Mouse (Mus musculus) forebrain, embryonic 14.5 days (tissue): ENCODE results near the gene Plekhs1. TPM values are rescaled to one million over a fixed set of nuclear protein-coding genes. Genes with fewer than 3 reads are reported as not detected.
A peak's percentile ranks its signal among the peaks of the same experiment; 100 is the strongest.
"Not testable (repeated sequence)": the region's sequence is repeated elsewhere in the genome, so short reads cannot be mapped to it uniquely, and the experiment has no call there.

Experiments
- ATAC-seq: fragments of 200-750 bp; cut with Nextera tagmentation; 2 replicates; pipeline ENCODE4 v1.8.0; 2017; ENCODE audit warnings: mild to moderate bottlenecking, moderate library complexity
- DNase-seq: peaks from one replicate; pipeline ENCODE4 v3.0.0-alpha.2; 2015; ENCODE audit warnings: low spot score
- H3K27ac ChIP-seq: fragments of 300-500 bp; sonication (generic); 2 replicates; pipeline ENCODE4 v1.5.1; 2014; ENCODE audit warnings: low read depth, mild to moderate bottlenecking, control low read depth, low read length, moderate library complexity
- H3K27me3 ChIP-seq: fragments of 300-500 bp; sonication (generic); replicated peaks from 2 replicates; pipeline ENCODE4 v1.6.1; 2014; ENCODE audit warnings: low read length, control low read depth, mixed read lengths; ENCODE audit not compliant: control insufficient read depth, insufficient read depth
- H3K36me3 ChIP-seq: fragments of 300-500 bp; sonication (generic); 2 replicates; pipeline ENCODE4 v1.6.1; 2014; ENCODE audit warnings: low read length, control low read depth; ENCODE audit not compliant: control insufficient read depth, insufficient read depth
- H3K4me1 ChIP-seq: fragments of 300-500 bp; sonication (generic); 2 replicates; pipeline ENCODE4 v1.6.1; 2014; ENCODE audit warnings: antibody characterized with exemption, low read length, control low read depth; ENCODE audit not compliant: control insufficient read depth, insufficient read depth
- H3K4me2 ChIP-seq: fragments of 300-500 bp; sonication (generic); 2 replicates; pipeline ENCODE4 v1.6.1; 2014; ENCODE audit warnings: mild to moderate bottlenecking, control low read depth, low read length
- H3K4me3 ChIP-seq: fragments of 300-500 bp; sonication (generic); 2 replicates; pipeline ENCODE4 v1.5.1; 2014; ENCODE audit warnings: low read depth, low read length, control low read depth
- H3K9ac ChIP-seq: fragments of 300-500 bp; sonication (generic); 2 replicates; pipeline ENCODE4 v1.6.1; 2014; ENCODE audit warnings: mild to moderate bottlenecking, low read length, control low read depth, moderate library complexity
- H3K9me3 ChIP-seq: fragments of 300-500 bp; sonication (generic); replicated peaks from 2 replicates; pipeline ENCODE4 v1.6.1; 2016; ENCODE audit warnings: low read length, control low read depth, mixed read lengths; ENCODE audit not compliant: control insufficient read depth
- WGBS: fragments of 180-500 bp; shearing (Covaris S2); extraction: QIAGEN DNeasy Blood & Tissue Kit; methylation state at CpG from one replicate; pipeline ENCODE4 v1.1.7; 2014; 5-methylcytosine and 5-hydroxymethylcytosine counted together
- polyA plus RNA-seq: library from polyadenylated mRNA; unstranded; fragments of >200 nt; fragmentation: Nextera tagmentation; extraction: Ambion mirVana; gene quantifications from 2 replicates; pipeline ENCODE4 v1.2.1, GENCODE M21; 2014

Gene Plekhs1
- polyA plus RNA-seq, 1 experiment from 2014 or later = 0.28 TPM

DNA sequence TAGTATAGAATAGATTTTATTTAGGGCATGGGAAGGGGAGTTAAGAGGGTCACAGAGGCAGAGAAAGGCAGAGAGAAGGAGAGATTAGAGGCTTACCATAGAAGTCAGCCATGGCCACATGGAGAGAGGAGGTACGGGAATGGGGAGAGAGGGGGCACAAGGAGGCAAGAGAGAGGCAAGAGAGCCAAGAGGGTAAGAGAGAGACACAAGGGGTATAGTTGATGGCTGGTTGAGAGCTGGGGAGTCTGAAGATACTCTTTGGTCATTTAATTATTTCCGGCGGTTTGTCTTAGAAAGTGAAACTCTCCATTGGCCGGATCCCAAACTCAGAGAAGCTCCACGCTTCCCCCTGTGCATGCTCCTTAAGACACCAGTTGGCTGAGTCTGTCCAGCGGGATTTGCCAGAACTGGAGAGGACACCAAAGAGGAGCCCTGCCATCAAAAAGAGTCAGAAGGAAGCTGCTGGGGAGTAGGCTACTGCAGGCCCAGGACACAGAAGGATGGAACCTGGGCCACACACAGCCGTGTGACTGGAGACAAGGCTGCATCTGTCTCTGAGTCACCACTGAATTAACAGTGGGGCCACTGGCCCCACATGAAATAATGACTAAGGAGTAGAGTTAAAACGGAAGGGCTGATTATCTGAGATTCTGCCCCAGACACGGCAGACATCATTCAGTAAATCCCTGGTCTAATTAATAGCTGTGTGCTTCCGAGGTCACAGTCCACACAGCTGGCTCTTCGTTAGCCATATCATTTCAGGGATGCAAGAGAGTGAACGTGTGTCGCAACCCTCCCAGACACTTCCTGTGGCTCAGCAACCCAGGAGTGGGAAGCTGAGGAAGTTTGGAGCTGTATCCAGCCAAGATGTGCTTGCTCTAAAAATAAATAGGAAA lies 24.2 kb downstream of the Plekhs1 start:
- WGBS = 31% methylated on average over 13 of the region's 13 CpGs
- Histone ChIP-seq H3K9me3 (no peaks in the 10 kb centered on the region), H3K4me3 (no peak overlapping the region), H3K4me2 (no peak overlapping the region), H3K4me1 (peaks cover 22% of the 10 kb centered on the region), H3K27ac (no peak overlapping the region), H3K27me3 (no peaks in the 10 kb centered on the region), H3K9ac (no peak overlapping the region), H3K36me3 (no peaks in the 10 kb centered on the region)
- ATAC-seq (0 out of 2 replicates have a peak, but pooled peaks have one; percentile 44), DNase-seq (peak; percentile 36)

DNA sequence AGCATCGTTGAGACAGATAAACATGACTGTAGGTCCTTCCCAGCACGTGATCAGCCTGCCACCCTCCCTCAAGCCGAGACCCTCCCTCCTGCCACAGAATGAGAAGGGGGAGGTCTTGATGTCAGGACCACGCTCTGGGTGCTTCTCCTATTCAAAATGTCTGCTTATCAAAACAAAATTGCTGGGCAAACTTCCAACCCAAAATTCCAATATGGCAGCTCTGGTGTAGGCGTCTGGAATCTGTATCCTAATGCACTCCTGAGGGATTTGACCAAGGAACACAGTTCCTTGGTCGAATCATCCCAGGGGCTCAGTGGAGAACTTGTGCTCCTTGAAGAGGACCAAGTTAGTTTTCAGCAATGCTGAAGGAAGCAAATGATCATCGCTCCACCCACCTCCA lies 25.5 kb downstream of the Plekhs1 start:
- Histone ChIP-seq H3K4me1 (peaks cover 22% of the 10 kb centered on the region), H3K9ac (no peak overlapping the region), H3K36me3 (no peaks in the 10 kb centered on the region), H3K4me2 (no peak overlapping the region), H3K27me3 (no peaks in the 10 kb centered on the region), H3K9me3 (no peaks in the 10 kb centered on the region), H3K27ac (no peak overlapping the region), H3K4me3 (no peak overlapping the region)
- WGBS = 88% methylated on average over 7 of the region's 7 CpGs
- no peak for ATAC-seq
- no peak for DNase-seq

DNA sequence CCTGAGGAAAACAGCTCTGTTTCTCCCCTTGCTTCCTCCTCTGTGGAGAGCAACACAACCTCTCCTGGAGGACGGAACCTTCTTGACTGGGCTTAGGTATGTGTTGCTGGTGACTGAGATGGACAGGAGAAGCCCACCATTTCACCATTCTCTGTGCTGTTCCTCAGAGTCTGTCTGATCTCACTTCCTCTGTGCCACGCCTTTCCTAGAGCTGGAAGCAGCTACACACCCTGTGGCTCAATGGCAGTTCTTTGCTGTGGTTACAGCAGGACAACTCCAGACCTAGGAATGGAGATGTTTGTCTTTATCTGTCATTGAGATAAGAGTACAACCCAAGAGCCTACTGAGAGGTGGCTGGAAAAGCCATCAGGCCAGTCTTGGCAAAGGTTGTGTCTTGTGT lies 25.9 kb downstream of the Plekhs1 start:
- no peak overlapping the region for H3K4me3 ChIP-seq
- 95% methylated on average over 2 of the region's 2 CpGs for WGBS
- no peaks in the 10 kb centered on the region for H3K27me3 ChIP-seq
- peaks cover 22% of the 10 kb centered on the region for H3K4me1 ChIP-seq
- no peak overlapping the region for H3K27ac ChIP-seq
- ATAC-seq = no peak
- no peak overlapping the region for H3K9ac ChIP-seq
- no peak for DNase-seq
- H3K9me3 ChIP-seq = no peaks in the 10 kb centered on the region
- H3K4me2 ChIP-seq = no peak overlapping the region
- no peaks in the 10 kb centered on the region for H3K36me3 ChIP-seq

DNA sequence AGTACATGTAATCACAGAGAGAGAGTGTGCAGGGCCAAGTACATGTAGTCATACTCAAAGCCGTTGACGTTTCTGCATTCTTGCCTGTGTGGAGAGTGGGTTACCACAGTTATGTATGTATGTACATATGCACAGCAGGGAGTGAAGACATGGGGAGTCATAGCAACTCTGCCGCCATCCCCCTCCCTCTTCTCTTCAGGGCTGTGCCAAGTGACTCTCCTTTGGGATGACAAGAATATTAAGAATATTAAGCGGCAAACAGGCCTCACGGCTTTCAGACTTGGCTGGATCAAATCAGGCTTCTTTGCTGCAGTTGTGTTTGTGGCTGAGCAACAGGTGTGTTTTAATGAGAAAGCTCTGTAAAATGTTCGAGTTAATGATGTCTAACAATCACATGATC lies 28.2 kb downstream of the Plekhs1 start:
- peaks cover 18% of the 10 kb centered on the region for H3K4me1 ChIP-seq
- 88% methylated on average over 6 of the region's 6 CpGs for WGBS
- H3K4me2 ChIP-seq = no peak overlapping the region
- ATAC-seq (no peak), DNase-seq (no peak)
- H3K9me3 ChIP-seq = no peaks in the 10 kb centered on the region
- H3K4me3 ChIP-seq = no peak overlapping the region
- H3K36me3 ChIP-seq = no peaks in the 10 kb centered on the region
- H3K27ac ChIP-seq = no peak overlapping the region
- H3K9ac ChIP-seq = no peak overlapping the region
- H3K27me3 ChIP-seq = no peaks in the 10 kb centered on the region

DNA sequence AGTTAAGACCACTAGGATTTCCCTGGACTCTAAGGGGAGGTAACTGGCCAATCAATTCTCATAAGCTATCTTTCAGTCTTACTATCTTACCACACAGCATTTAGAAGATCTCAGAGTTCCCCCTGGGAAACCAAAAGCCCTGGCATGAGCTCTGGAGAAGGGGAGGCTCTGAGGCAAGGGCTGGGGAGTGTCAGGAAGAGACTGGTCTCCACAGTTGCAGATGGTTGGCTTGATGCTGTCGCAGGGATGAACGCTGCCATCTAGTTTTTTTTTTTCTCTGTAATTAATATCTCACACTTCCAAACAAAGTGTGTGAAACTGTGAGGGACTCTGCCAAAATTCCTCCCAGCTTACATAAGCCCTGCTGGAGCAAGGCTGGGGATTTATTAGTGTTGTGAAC lies 32.7 kb downstream of the Plekhs1 start:
- not testable (repeated sequence) for H3K4me2 ChIP-seq, H3K4me1 ChIP-seq, H3K36me3 ChIP-seq, H3K9ac ChIP-seq, H3K27me3 ChIP-seq, H3K27ac ChIP-seq, H3K4me3 ChIP-seq, H3K9me3 ChIP-seq, ATAC-seq, DNase-seq
- WGBS = no CpG with 5 or more reads among the region's 2 CpGs

DNA sequence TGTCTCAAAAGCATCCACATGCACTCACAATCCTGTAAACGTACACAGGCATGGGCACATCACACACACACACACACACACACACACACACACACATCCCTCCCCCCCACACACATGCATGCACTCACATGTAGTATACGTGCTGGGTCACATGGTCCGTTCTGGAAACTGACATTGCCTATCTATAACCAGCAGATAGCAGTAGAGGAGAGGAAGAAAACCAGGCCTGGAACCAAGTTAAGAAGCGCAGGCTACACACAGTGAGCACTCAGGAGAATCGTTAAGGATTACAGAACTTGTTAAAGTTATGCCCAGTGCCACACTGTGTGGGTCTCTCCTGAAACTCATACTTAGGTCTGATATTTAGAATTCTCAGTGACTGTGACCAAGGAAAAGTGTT lies 41.6 kb downstream of the Plekhs1 start:
- H3K4me1 ChIP-seq, H3K9ac ChIP-seq, H3K36me3 ChIP-seq, H3K4me2 ChIP-seq, H3K27me3 ChIP-seq, DNase-seq, H3K4me3 ChIP-seq, H3K27ac ChIP-seq, H3K9me3 ChIP-seq, ATAC-seq: not testable (repeated sequence)
- no CpG with 5 or more reads among the region's 5 CpGs for WGBS

DNA sequence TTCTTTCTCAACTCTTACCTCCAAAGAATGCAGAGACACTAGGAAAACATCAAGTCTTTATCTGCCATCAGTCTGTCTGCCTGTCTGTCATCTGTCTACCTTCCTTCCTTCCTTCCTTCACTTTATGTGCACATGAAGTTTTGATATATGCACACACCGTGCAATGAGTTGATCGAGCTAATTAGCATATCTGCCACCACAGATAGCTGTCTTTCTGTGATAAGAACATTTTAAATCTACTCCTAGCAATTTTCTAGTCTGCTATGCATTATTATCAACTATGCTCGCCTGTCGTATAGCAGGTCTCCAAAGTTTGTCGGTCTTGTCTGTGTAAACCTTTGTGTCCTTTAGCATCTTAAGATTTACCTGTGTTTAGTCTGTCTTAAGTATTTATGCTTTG lies 42.1 kb downstream of the Plekhs1 start:
- H3K4me3 ChIP-seq, H3K27ac ChIP-seq, DNase-seq, H3K4me2 ChIP-seq, H3K36me3 ChIP-seq, H3K9ac ChIP-seq, H3K27me3 ChIP-seq, H3K9me3 ChIP-seq, ATAC-seq, H3K4me1 ChIP-seq: not testable (repeated sequence)
- WGBS = no CpG with 5 or more reads among the region's 5 CpGs

DNA sequence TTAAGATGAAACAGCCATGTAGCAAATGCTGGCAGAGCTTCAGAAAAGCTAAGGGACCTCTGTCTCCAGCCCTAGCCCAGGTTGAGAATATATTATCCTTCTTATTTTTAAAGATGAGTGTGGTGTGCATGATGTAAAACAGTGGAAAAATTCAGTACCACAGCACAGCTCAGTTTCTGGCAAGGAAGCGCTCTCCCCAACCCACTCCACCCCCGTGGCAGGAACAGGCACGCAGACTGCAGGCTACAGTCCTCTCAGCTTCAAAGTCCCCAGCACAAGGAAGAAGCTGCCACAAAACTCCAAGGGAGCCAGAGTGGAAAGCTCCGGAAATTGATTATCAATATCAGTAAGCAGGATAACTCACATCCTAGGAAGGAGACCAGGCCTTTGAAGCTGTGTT lies 49.8 kb downstream of the Plekhs1 start:
- H3K4me3 ChIP-seq, H3K27me3 ChIP-seq, DNase-seq, H3K27ac ChIP-seq, H3K9ac ChIP-seq, H3K4me1 ChIP-seq, H3K4me2 ChIP-seq, ATAC-seq, H3K36me3 ChIP-seq, H3K9me3 ChIP-seq: not testable (repeated sequence)
- no CpG with 5 or more reads among the region's 4 CpGs for WGBS

DNA sequence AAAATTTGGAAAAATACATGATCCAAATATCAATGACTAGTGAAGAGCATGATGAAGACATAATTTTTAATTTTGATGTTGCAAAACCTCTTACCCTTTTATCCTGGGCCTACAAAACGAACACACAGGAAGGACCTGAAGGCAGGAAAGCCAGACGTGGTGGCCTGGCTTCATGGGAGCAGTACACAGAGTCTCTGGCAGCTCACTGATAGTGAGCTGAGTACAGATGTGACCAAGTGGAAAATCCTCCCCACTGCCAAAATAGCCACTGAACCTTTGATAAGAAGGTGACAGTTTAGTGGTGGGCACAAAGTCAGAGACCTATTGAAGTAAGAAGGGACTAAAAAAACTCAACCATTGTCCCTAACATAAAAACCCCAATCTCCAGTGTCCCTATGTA lies 52.1 kb downstream of the Plekhs1 start:
- H3K27me3 ChIP-seq, H3K9me3 ChIP-seq, H3K36me3 ChIP-seq, DNase-seq, H3K27ac ChIP-seq, H3K4me2 ChIP-seq, H3K4me3 ChIP-seq, ATAC-seq, H3K4me1 ChIP-seq, H3K9ac ChIP-seq: not testable (repeated sequence)
- no CpG with 5 or more reads among the region's 2 CpGs for WGBS
